Mouse (Mus musculus): ENCODE data around the gene Ttc6.

Gene Ttc6

GRCm38 (mm10) chr12:57662986-57663674 lies 99.2 kb downstream of the Ttc6 start:
- no peak for DNase-seq

GRCm38 (mm10) chr12:57672414-57672813 lies 108.5 kb downstream of the Ttc6 start:
- DNase-seq = no peak

GRCm38 (mm10) chr12:57684967-57685423 lies 121.1 kb downstream of the Ttc6 start:
- DNase-seq = no peak

GRCm38 (mm10) chr12:57709966-57710365 lies 146.1 kb downstream of the Ttc6 start:
- DNase-seq = no peak

- DNase-seq = no peak
These were observed 200.8 kb downstream of the Ttc6 start for GRCm38 (mm10) chr12:57764720-57765119.

- DNase-seq = peak in 1 of 2 experiments; percentile 4
These were observed 212.5 kb downstream of the Ttc6 start for GRCm38 (mm10) chr12:57776290-57776997.

GRCm38 (mm10) chr12:57781926-57782325 lies 218.0 kb downstream of the Ttc6 start:
- no peak for DNase-seq

- DNase-seq = peak; percentile 51 to 63
These were observed 223.6 kb downstream of the Ttc6 start for GRCm38 (mm10) chr12:57787471-57787870.

All from cerebellum, postnatal 14 days (tissue).